Mouse (Mus musculus) brain, embryonic 14.5 days (tissue): Measurements from ENCODE around the gene Chuk.

ENCODE experiments used
- CTCF ChIP-seq: fragments of 200-500 bp; IDR thresholded peaks from 2 replicates; pipeline ENCODE4 v1.5.1; 2012; ENCODE audit warnings: inconsistent platforms, mild to moderate bottlenecking, moderate library complexity, borderline replicate concordance; ENCODE audit not compliant: insufficient read depth, insufficient read length; ENCODE audit errors: extremely low read depth
- POLR2A ChIP-seq: fragments of 200-500 bp; IDR thresholded peaks from 2 replicates; pipeline ENCODE4 v1.6.1; 2012; ENCODE audit warnings: mild to moderate bottlenecking, inconsistent platforms, borderline replicate concordance; ENCODE audit not compliant: poor library complexity, insufficient read depth, insufficient read length, severe bottlenecking; ENCODE audit errors: extremely low read depth

DNA sequence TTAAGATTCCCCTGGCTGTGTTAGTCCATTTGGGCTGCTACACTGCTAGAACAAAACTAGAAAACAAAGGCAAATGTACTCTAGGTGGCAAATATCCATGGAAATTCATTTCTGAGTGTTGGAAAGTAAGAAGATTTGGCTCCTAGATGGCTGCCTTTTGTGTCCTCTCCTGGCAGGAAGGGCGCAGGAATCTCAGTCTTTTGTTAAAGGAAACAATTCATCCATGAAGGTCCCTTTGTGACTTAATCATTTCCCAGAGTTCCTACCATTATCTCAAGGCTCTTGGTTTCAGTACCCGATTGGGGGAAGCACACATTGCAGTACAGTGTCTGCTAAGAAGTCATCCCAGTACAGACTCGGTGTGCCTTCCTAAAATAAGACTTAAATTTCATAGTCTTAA lies 21.0 kb downstream of the Chuk start:
- no peak for TF ChIP-seq CTCF
- no peak for TF ChIP-seq POLR2A
